Mouse (Mus musculus) spleen, postnatal 0 days (tissue): ENCODE measurements around the gene Gorab. TPM values are rescaled to one million over a fixed set of nuclear protein-coding genes. Genes with fewer than 3 reads are reported as not detected.

Source experiments
- polyA plus RNA-seq: library from polyadenylated mRNA; unstranded; fragments of >200 nt; fragmentation: Nextera tagmentation; extraction: Ambion mirVana; gene quantifications from 2 replicates; pipeline ENCODE4 v1.2.1, GENCODE M21; 2015

The Gorab gene
- 5.1 and 5.9 TPM in 2 replicates for polyA plus RNA-seq

GRCm38 (mm10) chr1:163403498-163404126 is at the start of gene Gorab:
Gorab (minus strand) TSS chr1:163403669.

Other genes with a start within 250 kb of the Gorab start
- gene Prrx1, start 90.0 kb downstream of the Gorab start, polyA plus RNA-seq, result 3.5 and 4.2 TPM in 2 replicates